Mouse (Mus musculus) limb, embryonic 14.5 days (tissue): Measurements from ENCODE around the gene Tmem213. TPM values are rescaled to one million over a fixed set of nuclear protein-coding genes. Genes with fewer than 3 reads are reported as not detected.
A peak's percentile ranks its signal among the peaks of the same experiment; 100 is the strongest.

Source experiments
- ATAC-seq: fragments of 200-750 bp; cut with Nextera tagmentation; 2 replicates; pipeline ENCODE4 v1.8.0; 2017; ENCODE audit warnings: low read depth, moderate number of reproducible peaks, moderate TSS enrichment; ENCODE audit not compliant: low FRiP score
- DNase-seq: peaks from one replicate; pipeline ENCODE4 v3.0.0-alpha.2; 2015; ENCODE audit warnings: low spot score
- H3K27ac ChIP-seq: fragments of 300-500 bp; sonication (generic); replicated peaks from 2 replicates; pipeline ENCODE4 v1.5.1; 2014; ENCODE audit warnings: low read depth, mild to moderate bottlenecking, low read length, moderate library complexity, mixed read lengths
- H3K27me3 ChIP-seq: fragments of 300-500 bp; sonication (generic); 2 replicates; pipeline ENCODE4 v1.6.1; 2014; ENCODE audit warnings: low read length, mixed read lengths; ENCODE audit not compliant: control insufficient read depth, insufficient read depth
- H3K36me3 ChIP-seq: fragments of 300-500 bp; sonication (generic); 2 replicates; pipeline ENCODE4 v1.6.1; 2014; ENCODE audit warnings: mild to moderate bottlenecking, low read length, moderate library complexity, mixed read lengths; ENCODE audit not compliant: control insufficient read depth, insufficient read depth
- H3K4me1 ChIP-seq: fragments of 300-500 bp; sonication (generic); 2 replicates; pipeline ENCODE4 v1.6.1; 2014; ENCODE audit warnings: antibody characterized with exemption, low read length, mixed read lengths; ENCODE audit not compliant: control insufficient read depth, insufficient read depth
- H3K4me2 ChIP-seq: fragments of 300-500 bp; sonication (generic); replicated peaks from 2 replicates; pipeline ENCODE4 v1.6.1; 2014; ENCODE audit warnings: low read depth, mild to moderate bottlenecking, low read length, moderate library complexity; ENCODE audit not compliant: severe bottlenecking
- H3K4me3 ChIP-seq: fragments of 300-500 bp; sonication (generic); replicated peaks from 2 replicates; pipeline ENCODE4 v1.5.1; 2014; ENCODE audit warnings: low read length
- H3K9ac ChIP-seq: fragments of 300-500 bp; sonication (generic); 2 replicates; pipeline ENCODE4 v1.6.1; 2014; ENCODE audit warnings: mild to moderate bottlenecking, low read depth, low read length, moderate library complexity; ENCODE audit not compliant: severe bottlenecking
- H3K9me3 ChIP-seq: fragments of 300-500 bp; sonication (generic); 2 replicates; pipeline ENCODE4 v1.6.1; 2016; ENCODE audit warnings: low read length; ENCODE audit not compliant: control insufficient read depth
- POLR2A ChIP-seq: fragments of 200-500 bp; IDR thresholded peaks from 2 replicates; pipeline ENCODE4 v1.8.0; 2012; ENCODE audit warnings: inconsistent platforms, mild to moderate bottlenecking, moderate library complexity, borderline replicate concordance; ENCODE audit not compliant: insufficient read depth, insufficient read length; ENCODE audit errors: extremely low read depth
- WGBS: fragments of 180-500 bp; shearing (Covaris S2); extraction: QIAGEN DNeasy Blood & Tissue Kit; methylation state at CpG from one replicate; pipeline ENCODE4 v1.1.7; 2014; 5-methylcytosine and 5-hydroxymethylcytosine counted together
- polyA plus RNA-seq, 2 experiments: library from polyadenylated mRNA; depleted of rRNA in 1 of 2; stranded (reverse) in 1 of 2; unstranded in 1 of 2; fragments of >200 nt; fragmentation: Nextera tagmentation in 1 of 2; extraction: Ambion mirVana in 1 of 2; gene quantifications; 2 replicates each; pipeline versions ENCODE4 v1.2.1 to v1.2.3; 2012 to 2014

The Tmem213 gene
- polyA plus RNA-seq, 2 experiments: 0.70 to 1.1 TPM

DNA sequence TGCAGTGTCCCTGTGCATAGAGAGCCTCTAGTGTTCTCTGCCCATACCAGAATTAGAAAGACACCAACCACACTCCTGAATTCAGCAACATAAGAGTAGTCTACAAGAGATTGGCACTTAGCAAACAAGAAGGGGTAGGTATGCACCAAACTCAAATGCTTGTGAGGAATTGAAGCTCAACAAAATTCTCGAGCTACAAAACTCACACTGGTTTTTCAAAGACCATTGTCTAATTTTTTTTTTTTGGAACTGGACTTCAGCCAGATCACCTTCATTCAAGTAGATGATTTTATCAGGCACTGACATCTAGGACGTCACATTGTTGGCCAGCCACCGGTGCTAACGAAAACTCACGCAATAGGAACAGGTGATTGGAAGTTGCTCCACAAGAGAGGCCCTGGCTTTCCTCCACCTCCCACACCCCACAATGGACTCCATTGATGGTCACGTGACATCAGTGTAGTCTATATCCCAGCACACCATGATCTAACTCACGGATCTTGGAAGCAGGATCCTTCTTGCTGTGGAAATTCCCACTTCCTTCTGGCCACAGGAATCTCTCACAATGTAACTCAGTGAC is 6.7 kb upstream of the Tmem213 start:
- no peaks in the 10 kb centered on the region for H3K9me3 ChIP-seq
- H3K9ac ChIP-seq: no peak overlapping the region
- no peaks in the 10 kb centered on the region for H3K27me3 ChIP-seq
- no peaks in the 10 kb centered on the region for H3K36me3 ChIP-seq
- no peak overlapping the region for H3K4me2 ChIP-seq
- WGBS: 86% methylated on average over 7 of the region's 7 CpGs
- TF ChIP-seq POLR2A: no peak
- DNase-seq (no peak), ATAC-seq (no peak)
- H3K4me3 ChIP-seq: no peak overlapping the region
- H3K27ac ChIP-seq: no peak overlapping the region
- peaks cover 10% of the 10 kb centered on the region; the same call in 1 of the 2 replicates for H3K4me1 ChIP-seq

DNA sequence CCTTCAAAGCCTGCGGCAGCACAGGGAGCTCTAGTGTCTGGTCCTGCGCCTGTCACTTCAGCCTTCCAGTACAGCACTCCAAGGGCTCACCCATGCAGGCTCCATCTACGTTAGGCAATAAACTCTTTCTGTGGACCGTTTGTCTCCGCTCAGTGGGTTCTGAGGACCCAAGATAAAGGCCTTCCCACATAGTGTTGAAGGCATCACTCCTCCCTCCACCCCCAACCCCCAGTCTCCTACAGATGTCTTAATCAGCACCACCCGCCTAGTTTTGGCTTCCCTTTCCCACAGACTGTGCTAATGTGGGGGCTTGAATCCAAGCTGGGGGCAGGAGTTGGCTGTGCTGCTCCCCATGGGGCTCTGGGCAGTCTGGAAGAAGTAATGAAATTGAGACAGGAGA is 5.3 kb upstream of the Tmem213 start:
- no peaks in the 10 kb centered on the region for H3K9me3 ChIP-seq
- peaks cover 10% of the 10 kb centered on the region; the same call in 1 of the 2 replicates for H3K4me1 ChIP-seq
- H3K9ac ChIP-seq: no peak overlapping the region
- H3K36me3 ChIP-seq: no peaks in the 10 kb centered on the region
- H3K4me2 ChIP-seq: no peak overlapping the region
- no peak overlapping the region for H3K4me3 ChIP-seq
- WGBS: 34% methylated on average over 6 of the region's 6 CpGs
- no peak overlapping the region for H3K27ac ChIP-seq
- DNase-seq (no peak), ATAC-seq (0 out of 2 replicates have a peak, but pooled peaks have one; percentile 23)
- H3K27me3 ChIP-seq: no peaks in the 10 kb centered on the region
- no peak for TF ChIP-seq POLR2A

DNA sequence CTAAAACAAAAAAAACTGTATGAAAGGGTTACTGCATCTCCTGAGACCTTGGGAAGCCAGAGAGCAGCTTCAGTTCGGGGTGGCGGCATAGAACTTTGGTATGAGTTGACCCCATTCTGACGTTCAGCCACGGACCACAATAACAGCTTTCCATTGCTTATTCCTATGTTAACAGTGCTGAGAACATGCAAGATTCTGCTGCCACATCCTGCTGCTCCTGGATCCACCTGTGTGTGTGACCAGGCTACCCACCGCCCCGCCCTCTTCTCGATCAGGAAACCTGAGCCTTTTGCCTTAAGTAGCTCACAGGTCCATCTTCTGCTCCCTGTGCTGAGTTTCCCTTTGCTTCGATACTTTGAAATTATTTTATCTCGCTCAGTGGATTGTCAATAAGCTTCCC is 3.1 kb upstream of the Tmem213 start:
- Histone ChIP-seq H3K9ac (no peak overlapping the region), H3K36me3 (no peaks in the 10 kb centered on the region), H3K4me2 (no peak overlapping the region), H3K9me3 (no peaks in the 10 kb centered on the region), H3K27me3 (no peaks in the 10 kb centered on the region), H3K4me3 (no peak overlapping the region), H3K27ac (no peak overlapping the region), H3K4me1 (peaks cover 14% of the 10 kb centered on the region; the same call in 1 of the 2 replicates)
- TF ChIP-seq POLR2A: no peak
- 90% methylated on average over 9 of the region's 9 CpGs for WGBS
- DNase-seq (no peak), ATAC-seq (no peak)

DNA sequence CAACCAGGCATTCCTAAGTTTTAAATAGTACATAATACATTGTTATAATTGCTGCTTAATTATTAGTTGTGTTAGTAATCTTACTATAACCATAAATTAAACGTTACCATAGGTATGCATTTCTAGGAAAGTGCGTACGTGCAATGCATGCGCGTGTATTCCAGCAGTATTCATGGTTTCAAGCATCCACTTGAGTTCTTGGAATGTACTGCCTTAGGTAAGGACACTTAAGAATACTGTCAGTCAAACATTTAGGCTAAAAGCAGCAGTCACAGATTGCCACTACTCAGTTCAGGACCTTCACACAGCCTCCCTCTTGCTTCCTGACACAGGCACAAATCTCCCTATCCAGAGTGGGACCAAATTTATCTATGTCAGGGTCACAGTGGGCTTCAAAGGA is 606 bp upstream of the Tmem213 start:
- Histone ChIP-seq H3K9ac (no peak overlapping the region), H3K27ac (no peak overlapping the region), H3K4me1 (peaks cover 13% of the 10 kb centered on the region; the same call in 1 of the 2 replicates), H3K27me3 (no peaks in the 10 kb centered on the region), H3K36me3 (no peaks in the 10 kb centered on the region), H3K9me3 (no peaks in the 10 kb centered on the region), H3K4me3 (no peak overlapping the region), H3K4me2 (no peak overlapping the region)
- WGBS: 88% methylated on average over 5 of the region's 5 CpGs
- no peak for DNase-seq
- no peak for TF ChIP-seq POLR2A
- ATAC-seq: no peak

DNA sequence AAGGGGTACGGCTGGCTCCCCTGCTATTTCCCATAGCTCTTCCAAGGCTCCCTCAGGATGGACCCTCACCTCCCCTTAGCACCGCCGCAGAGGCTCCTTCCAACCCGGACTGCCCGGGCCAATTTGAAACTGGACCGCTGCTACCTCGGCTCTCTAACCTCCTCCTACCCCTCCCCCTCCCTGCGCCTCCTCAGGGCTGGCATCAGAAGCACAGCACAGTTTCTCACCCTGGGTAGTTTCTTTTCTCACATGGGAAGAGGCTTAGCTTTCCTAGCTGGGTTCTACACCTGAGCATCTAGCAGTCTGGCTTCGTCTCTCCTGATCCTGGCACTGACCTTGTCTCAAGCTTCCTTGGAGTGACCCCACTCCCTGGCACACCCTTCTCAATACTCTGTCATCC is 816 bp downstream of the Tmem213 start:
- Histone ChIP-seq H3K36me3 (no peaks in the 10 kb centered on the region), H3K27me3 (no peaks in the 10 kb centered on the region), H3K9me3 (no peaks in the 10 kb centered on the region), H3K4me3 (no peak overlapping the region), H3K27ac (no peak overlapping the region), H3K4me2 (no peak overlapping the region), H3K9ac (peak overlapping the region; percentile 34; the same call in 1 of the 2 replicates), H3K4me1 (peaks cover 5% of the 10 kb centered on the region; the same call in 1 of the 2 replicates)
- ATAC-seq: no peak
- no peak for TF ChIP-seq POLR2A
- 10% methylated on average over 9 of the region's 9 CpGs for WGBS
- no peak for DNase-seq
